Mouse (Mus musculus): ENCODE data around the gene Fam198b. TPM values are rescaled to one million over a fixed set of nuclear protein-coding genes. Genes with fewer than 3 reads are reported as not detected.

The Fam198b gene
- total and polyA plus RNA-seq, 3 experiments, result 1.5 to 3.1 TPM; not detected in 1

- peak; percentile 17 for DNase-seq (ENCODE audit: low read depth, low spot score)
- H3K79me2 ChIP-seq (ENCODE audit: control insufficient read depth, insufficient read depth, low read length, poor library complexity), result no peaks in the 10 kb centered on the region
- no peaks in the 10 kb centered on the region for H3K4me1 ChIP-seq (ENCODE audit: control insufficient read depth in 1 of 2, insufficient read depth in 2 of 2, low read length in 2 of 2)
- H3K9ac ChIP-seq (ENCODE audit: control insufficient read depth, low read depth, low read length, poor library complexity, severe bottlenecking), result no peak overlapping the region
- TF ChIP-seq MYB (IDR thresholded peaks at IDR 0.05; ENCODE audit: low read depth, low read length), result no peak
- TF ChIP-seq SMC3 (IDR thresholded peaks at IDR 0.05; ENCODE audit: low read depth, low read length), result no peak
- no peak for TF ChIP-seq MXI1 (IDR thresholded peaks at IDR 0.05; ENCODE audit: low read depth, low read length)
- no peak for TF ChIP-seq ZKSCAN1 (IDR thresholded peaks at IDR 0.05; ENCODE audit: low read depth, low read length)
- no peak for TF ChIP-seq RCOR1 (IDR thresholded peaks at IDR 0.05; ENCODE audit: low read depth, low read length)
- no peak for TF ChIP-seq ETS1 (IDR thresholded peaks at IDR 0.05; ENCODE audit: low read depth, low read length)
- no peak for TF ChIP-seq POLR2AphosphoS5 (IDR thresholded peaks at IDR 0.05; ENCODE audit: borderline replicate concordance, low read depth, low read length)
- TF ChIP-seq USF2 (IDR thresholded peaks at IDR 0.05; ENCODE audit: borderline replicate concordance in 1 of 2, insufficient read depth in 1 of 2, low read depth in 1 of 2, low read length in 2 of 2), result no peak
- no peak for TF ChIP-seq CHD2 (IDR thresholded peaks at IDR 0.05; ENCODE audit: low read length)
- no peak for TF ChIP-seq POLR2A (IDR thresholded peaks at IDR 0.05; ENCODE audit: control insufficient read depth in 1 of 2, insufficient read depth in 1 of 2, low read depth in 1 of 2, low read length in 2 of 2, poor library complexity in 1 of 2)
- no peak for TF ChIP-seq HCFC1 (IDR thresholded peaks at IDR 0.05; ENCODE audit: low read depth, low read length)
- no peak for TF ChIP-seq JUND (IDR thresholded peaks at IDR 0.05; ENCODE audit: low read depth, low read length)
- TF ChIP-seq KAT2A (conservative IDR thresholded peaks at IDR 0.05; ENCODE audit: low read depth, low read length), result no peak
- no peak for TF ChIP-seq POLR2AphosphoS2 (IDR thresholded peaks at IDR 0.05; ENCODE audit: low read length)
- H3K27ac ChIP-seq (ENCODE audit: control insufficient read depth, low read depth, low read length), result no peak overlapping the region
- no peaks in the 10 kb centered on the region for H3K27me3 ChIP-seq (ENCODE audit: control insufficient read depth in 1 of 2, insufficient read depth in 2 of 2, low read length in 2 of 2)
- no peaks in the 10 kb centered on the region for H3K9me3 ChIP-seq (replicated peaks; ENCODE audit: insufficient read depth, low read length)
- H3K4me3 ChIP-seq (ENCODE audit: control insufficient read depth in 1 of 2, insufficient read depth in 1 of 2, low read depth in 2 of 2, low read length in 2 of 2), result no peak overlapping the region
- H3K36me3 ChIP-seq (ENCODE audit: control insufficient read depth in 1 of 2, insufficient read depth in 2 of 2, low read length in 2 of 2), result no peaks in the 10 kb centered on the region
Observed at GRCm38 (mm10) chr3:79936213-79936612, 51.9 kb downstream of the Fam198b start.

DNA sequence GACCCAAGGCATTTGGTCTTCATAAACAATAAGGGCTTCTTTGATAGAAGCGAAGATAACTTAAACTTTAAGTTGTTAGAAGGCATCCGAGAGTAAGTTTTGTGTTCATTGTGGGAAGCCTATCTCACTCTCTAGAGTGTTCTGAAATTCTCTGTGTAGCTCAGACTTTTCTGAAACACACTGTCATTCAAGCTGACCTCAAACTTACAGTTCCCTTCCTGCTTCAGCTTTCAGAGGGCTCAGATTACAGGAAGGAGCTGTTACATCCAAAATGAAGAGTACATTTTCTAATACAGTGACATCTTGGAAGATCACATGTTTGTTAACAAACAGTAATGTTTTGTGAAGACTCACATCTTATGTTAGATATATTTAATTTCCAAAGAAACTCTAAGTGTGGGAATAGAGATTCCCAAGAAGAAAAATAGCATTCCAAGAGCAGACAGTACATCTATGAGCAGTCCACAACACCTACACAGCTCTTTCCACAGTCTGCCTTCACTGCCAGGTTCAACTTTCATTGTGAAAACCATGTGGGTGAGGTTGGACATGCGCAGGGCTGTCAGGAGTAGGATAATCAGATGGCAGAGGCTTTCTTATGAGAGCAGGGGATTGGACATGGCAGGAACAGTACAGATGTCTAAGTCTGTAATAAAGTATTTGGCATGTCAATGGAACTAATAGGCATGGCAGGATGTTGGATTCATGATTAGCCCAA lies 52.6 kb downstream of the Fam198b start:
- H3K4me1 ChIP-seq (ENCODE audit: control insufficient read depth in 1 of 2, insufficient read depth in 2 of 2, low read length in 2 of 2), result no peaks in the 10 kb centered on the region
- H3K36me3 ChIP-seq (ENCODE audit: control insufficient read depth in 1 of 2, insufficient read depth in 2 of 2, low read length in 2 of 2), result no peaks in the 10 kb centered on the region
- H3K4me3 ChIP-seq (ENCODE audit: control insufficient read depth in 1 of 2, insufficient read depth in 1 of 2, low read depth in 2 of 2, low read length in 2 of 2), result no peak overlapping the region
- H3K27ac ChIP-seq (ENCODE audit: control insufficient read depth, low read depth, low read length), result no peak overlapping the region
- no peaks in the 10 kb centered on the region for H3K9me3 ChIP-seq (replicated peaks; ENCODE audit: insufficient read depth, low read length)
- H3K9ac ChIP-seq (ENCODE audit: control insufficient read depth, low read depth, low read length, poor library complexity, severe bottlenecking), result no peak overlapping the region
- no peak for DNase-seq (ENCODE audit: low read depth, low spot score)
- TF ChIP-seq ELF1 (IDR thresholded peaks at IDR 0.05; ENCODE audit: low read depth, low read length) (no peak), ZC3H11A (IDR thresholded peaks at IDR 0.05; ENCODE audit: low read depth, low read length) (no peak)
- H3K79me2 ChIP-seq (ENCODE audit: control insufficient read depth, insufficient read depth, low read length, poor library complexity), result no peaks in the 10 kb centered on the region
- no peaks in the 10 kb centered on the region for H3K27me3 ChIP-seq (ENCODE audit: control insufficient read depth in 1 of 2, insufficient read depth in 2 of 2, low read length in 2 of 2)

Measured in MEL (cell line).